Mouse (Mus musculus) layer of hippocampus, adult 18-20 months (tissue): ENCODE results near the gene Lrmda. TPM values are rescaled to one million over a fixed set of nuclear protein-coding genes. Genes with fewer than 3 reads are reported as not detected.
A peak's percentile ranks its signal among the peaks of the same experiment; 100 is the strongest.

Experiments used
- DNase-seq, 2 experiments: peaks; one replicate each; pipeline ENCODE4 v3.0.0; 2022; ENCODE audit warnings: low spot score in 2 of 2
- total RNA-seq, 2 experiments: library from RNA; stranded (reverse); gene quantifications; 2 replicates each; pipeline ENCODE4 v1.2.3; 2021

The Lrmda gene
- total RNA-seq, 2 experiments from 2014 or later: 1.1 to 1.3 TPM

DNA sequence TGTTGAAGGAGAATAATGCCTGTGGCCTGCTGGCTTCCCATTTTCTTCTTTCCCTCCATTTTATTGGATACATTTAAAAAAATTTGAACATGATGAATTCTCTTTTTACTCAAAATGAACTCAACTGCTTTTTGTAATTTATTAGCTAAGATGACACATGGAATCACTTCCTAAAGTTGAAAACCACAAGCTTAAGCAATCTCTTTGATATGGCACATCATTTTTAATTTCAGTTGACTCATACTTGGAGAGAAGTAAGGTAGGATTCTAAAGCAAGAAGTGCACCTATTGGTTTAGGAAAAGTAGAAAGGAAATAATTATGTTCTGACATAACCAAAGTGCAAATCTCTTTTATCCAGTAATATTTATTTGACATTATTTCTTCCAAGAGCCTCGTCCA lies 992.5 kb downstream of the Lrmda start:
- DNase-seq: no peak

DNA sequence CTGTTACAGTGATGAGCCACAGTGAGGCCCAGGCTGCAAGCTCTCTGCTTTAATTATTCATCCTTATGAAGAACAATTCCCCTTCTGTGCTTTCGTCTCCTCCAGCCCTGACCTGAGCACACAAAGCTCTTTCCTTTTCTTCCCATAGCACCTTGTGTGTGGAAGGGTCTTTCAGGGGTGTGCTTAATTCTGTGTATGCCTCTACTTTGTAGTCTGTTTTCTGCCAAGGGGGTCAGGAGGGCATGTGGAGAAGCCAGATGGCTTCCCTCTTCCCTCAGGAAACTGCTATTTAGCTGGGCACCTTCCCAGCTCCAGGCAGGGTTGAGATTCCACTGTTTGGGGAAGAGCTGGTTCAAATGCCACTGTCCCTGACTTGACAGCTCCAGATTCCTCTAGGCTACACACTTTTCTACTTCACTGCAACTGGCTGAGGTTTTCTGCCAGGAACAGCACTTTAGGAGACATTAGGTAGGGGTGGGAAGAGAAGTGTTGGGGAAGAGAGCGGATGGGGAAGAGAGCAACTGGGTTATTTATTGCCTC lies 995.3 kb downstream of the Lrmda start:
- DNase-seq: no peak

DNA sequence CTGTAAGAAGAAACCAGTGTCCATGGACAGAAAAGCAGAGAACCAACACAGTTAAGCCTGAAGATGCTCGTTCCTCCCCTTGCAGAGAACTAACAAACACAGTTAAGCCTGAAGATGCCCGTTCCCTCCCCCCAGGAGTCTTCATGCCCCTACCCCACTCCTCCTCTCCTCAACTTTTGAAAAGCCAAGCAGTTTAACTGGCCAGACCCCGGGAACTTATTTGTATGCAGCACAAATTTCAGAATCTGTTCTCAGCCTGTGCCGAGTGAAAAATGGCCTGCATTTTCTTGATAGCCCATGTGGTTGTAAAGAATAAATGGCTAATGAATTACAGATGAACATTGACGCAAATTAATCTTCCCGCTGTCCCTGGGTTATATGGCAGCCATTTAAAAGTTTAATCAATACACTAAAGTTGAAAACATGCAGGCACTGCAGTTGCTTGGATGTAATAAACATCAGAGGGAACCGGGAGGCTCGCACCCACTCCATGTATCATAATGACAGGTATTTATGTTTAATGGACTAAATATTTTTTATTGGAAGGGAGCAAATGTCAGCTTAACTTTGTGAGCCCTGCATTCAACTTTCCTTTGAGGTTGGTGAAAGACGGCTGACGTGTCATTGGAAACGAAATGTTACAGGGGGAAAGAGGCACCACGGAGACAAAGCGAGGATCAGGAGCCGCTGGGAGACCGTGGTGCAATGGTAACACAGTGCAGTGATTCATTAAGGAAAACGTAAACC lies 996.0 kb downstream of the Lrmda start:
- DNase-seq: no peak

DNA sequence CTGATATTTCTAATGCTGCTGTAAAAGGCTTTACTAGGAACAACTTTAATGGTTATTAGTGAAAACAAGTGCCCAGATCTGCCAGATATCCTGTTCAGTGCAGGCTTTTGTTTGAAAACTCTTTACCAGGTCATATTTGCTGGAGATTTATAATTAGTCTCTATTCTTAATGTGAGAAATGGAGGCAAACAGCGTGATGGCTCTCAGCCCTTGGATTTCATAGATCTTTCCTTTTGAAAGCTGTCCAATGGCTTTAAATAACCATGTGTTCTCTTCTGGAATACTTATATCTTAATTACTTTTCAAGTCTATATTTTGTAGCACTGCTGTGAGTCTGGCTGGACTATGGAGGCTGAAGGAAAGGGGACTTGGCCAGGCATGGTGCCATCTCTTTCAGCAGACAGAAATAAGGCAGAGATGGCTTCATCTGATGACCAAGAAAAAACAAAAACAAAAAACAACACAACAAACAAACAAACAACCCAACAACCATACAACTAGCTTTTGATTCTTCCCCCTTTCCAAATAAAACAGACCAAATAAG lies 996.6 kb downstream of the Lrmda start:
- DNase-seq: no peak

DNA sequence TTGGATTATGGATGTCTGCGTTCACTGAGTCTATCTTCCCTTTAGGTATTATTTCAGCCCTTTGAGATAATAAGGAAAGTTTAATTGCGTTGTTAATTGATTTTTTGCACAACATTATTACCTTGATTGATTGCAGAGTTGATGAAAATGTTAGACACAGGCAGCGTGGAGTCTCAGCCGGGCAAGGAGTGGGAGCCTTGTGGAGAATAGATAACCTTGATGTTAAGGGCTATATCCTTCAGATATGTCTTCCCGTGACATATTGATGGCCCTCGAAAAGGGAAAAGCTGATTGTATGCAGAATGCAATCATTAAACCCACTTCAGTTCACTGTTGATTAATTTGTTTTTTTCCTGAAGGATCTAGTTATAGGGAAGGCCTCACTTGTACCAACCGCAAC lies 1021.5 kb downstream of the Lrmda start:
- DNase-seq: no peak

DNA sequence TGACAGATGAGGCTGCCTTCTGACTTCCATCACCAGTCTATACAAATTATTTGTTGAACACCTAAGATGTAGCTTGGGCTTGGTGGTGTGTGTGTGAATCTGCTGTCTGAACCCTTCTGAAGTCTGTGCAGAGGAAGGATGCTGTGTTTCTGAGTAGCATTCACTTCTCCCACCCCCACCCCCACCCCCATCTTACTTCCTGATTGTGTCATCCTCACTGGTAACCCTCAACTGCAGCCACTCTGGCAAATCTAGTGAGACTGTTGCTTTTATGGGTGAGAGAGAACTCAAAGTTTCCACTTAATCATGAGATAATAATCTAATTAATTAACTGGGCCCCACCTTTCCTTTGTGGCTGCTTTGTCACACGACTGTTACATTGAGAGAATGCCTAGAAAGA lies 1025.8 kb downstream of the Lrmda start:
- DNase-seq: no peak

DNA sequence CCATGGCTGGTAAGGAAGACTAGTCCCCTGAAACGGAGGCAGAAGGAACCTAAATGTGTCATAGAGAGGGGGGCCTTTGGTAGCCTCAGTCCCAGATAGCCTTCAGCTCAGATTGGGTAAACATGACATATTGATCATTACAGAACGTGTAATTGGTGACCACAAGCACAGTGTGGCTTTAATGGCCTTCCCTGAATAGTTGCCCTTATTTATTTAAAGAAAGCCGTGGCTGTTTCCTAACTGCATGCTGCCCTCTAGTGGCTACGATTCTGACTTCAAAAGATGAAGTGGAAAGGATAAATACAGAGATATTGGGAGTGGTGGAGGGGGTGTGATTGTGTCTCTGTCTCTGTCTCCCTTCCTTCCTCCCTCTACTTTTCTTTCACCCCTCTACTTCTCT lies 1026.8 kb downstream of the Lrmda start:
- peak; percentile 38 to 86 for DNase-seq

DNA sequence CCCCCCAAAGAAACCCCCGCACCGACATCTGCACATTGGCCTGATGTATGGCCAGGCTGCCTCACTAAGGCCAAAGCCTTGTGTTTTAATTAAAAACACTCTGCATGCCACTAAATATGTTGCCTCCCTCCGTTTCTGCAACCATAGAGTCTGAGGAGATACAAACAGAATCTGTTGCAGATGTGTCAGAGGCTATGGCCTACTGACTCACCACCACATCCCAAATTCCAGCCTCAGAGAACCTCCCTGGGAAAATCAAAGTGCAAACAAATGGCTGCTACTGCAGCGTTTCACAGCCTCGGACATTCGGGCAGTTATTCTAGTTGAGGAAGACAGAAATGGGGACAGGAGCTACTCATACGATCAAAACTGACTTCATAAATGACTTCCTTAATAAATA lies 1031.9 kb downstream of the Lrmda start:
- DNase-seq: no peak

DNA sequence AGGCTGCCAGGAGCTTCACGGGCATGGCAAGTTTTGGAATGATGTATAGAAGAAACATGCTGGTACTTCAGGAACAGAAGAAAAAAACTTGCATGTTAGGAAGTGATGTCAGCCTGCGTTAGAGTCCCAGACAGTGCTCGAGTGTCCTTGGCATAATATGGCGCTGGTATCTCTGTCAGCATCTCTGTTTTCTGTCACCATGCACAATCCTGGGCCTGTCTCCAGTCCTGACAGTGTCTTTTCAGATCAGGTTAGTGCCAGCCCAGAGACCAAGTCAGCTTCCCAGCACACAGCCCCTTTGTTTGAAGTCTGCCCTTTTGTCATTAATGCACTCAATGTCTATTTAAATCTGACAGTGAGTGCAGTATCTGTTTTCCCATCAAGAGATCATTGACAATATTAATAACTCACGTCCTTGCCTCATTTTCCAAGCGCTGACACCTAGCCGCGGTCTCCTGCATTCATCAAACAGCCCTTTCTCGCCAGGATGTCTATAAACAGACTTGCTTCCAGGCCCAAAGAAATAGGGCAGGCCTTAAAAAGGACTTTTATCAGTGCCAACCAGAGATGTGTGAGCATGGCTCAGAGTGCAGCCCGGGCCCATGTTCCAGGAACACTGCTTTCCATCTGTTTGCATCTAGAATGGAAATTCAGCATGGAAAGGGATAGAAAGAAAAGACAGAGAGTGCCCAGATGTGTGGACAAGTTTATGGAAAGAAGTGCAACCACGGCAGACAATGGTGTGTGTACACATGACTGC lies 1033.5 kb downstream of the Lrmda start:
- peak in 1 of 2 experiments; percentile 6 for DNase-seq

DNA sequence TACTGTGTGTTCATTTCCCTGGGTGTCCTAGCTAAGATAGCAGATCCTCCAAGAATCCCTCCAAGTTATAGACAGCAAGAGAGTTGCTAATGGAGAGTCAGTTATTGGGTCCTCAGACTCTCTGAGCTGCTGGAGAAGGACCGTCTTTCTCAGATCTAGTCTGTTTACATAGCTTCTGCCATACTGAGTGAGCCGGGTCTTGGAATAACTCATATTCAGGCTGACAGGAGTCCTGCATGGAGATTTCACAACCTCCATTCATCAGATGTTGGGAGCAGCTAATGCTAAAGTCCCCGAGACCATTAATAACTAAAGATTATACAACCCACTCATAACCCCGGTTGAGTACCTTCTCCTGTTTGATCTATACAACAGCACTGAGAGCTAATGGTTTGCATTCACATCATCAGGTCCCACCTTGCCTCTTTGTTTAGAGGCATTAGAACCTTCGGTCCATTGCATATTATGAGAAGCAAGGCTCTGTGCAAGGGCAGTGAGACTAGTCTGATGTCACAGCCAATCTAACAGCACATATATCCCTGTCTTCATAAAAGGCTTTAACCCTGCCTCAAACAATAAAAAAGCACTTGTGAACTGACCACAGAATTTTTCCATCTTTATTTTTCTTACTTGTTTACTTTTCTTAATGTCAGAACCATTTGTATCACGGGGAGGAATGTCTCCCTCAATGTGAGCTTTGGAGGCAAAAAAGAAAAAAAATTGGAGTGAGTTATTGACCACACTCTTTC lies 1037.9 kb downstream of the Lrmda start:
- DNase-seq: no peak

DNA sequence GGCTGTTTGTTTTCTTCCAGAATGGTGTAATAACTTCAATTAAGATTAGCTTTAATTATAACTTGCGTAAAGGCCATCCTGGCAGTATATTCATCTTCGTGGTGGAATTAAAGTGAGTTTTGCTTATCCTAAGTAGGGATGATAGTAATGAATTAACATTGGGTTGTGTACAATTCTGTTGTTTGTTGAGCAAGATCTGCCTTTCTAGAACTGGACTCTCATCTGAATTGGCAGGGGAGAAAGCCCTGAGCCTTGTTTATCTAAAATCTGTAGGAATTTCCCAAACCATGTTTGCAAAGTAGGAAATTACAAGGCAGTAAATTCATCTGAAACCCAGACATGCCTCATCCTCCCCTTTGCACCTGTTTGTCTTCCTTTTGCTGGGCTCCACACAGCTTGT lies 1038.5 kb downstream of the Lrmda start:
- DNase-seq: no peak

DNA sequence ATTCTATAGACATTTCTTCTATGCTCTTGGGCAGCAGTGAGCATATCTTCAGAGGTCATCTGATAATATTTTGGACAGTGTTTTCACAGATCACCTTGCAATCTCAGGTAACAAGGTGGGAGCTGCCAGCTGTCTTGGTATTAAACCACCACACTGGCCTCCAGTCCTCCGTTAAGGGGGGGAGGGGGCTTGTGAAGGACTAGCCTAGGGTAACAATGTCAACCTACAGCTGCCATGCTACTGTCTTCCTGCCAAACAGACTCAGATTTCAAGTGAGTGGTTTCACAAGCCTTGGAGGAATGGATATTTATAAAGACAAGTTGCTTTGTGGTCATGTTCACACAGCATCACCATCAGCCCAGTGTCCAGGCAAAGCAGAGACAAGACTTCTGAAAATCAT lies 1059.2 kb downstream of the Lrmda start:
- no peak for DNase-seq

DNA sequence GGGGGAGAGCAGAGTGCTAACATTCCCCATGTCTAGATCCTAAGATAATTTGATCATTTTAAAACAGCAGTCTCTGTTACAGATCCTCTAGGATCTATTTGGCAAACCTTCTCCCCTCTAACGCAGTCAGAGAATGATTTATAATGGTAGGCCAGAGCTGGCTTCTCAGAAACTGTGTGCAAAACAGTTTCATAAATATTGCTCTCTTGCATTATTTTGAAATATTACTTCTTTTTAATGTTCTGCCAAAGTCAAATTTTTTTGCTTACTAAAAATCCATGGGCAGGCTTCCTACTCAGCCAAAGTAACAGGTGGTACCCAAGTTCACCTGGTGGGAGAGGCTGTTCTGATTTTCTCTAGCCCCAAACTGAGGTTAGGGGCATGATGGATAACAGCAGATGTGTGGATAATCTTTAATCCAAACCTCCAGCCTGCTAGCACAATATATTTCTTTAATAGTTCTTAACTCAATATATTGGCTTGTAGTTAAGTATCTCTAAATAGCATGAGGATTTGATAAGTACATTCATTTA lies 1064.8 kb downstream of the Lrmda start:
- DNase-seq: no peak

DNA sequence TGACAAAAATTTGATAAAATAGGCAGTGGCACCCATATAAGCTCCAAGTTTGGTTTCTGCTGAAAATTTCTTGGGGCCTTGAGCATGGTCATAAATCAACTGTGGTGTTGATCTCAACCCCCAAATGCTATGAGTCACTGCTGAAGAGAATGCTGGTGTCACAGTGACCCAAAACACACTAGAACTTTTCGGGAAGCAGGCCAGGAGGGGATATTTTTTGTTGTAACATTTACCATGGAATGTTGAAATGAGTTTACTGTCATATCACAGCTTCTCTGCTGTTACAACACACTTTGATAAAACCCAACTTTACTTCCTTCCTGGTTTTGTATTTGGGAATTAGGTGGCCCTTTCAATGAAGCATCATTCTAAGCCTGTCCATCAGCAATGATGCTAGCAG lies 1065.3 kb downstream of the Lrmda start:
- DNase-seq: no peak

DNA sequence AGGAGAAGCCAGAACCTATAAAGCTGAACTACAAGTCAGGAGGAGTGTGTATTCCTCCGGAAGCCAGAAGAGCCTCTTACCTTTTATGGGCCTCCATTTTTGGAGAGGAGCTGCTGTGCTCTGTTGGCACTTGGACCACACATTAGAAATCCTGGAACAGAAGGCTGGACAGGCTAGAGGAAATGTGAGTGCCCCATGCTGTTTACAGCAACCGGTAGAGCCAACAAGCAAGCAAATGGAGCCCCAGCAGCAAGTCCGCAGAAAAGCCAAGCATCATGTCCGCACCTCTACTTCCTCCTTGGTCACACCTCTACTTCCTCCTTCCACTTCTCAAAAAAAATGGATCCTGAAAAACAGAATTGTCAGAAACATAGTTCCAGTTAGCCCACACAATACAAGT lies 1073.8 kb downstream of the Lrmda start:
- no peak for DNase-seq

DNA sequence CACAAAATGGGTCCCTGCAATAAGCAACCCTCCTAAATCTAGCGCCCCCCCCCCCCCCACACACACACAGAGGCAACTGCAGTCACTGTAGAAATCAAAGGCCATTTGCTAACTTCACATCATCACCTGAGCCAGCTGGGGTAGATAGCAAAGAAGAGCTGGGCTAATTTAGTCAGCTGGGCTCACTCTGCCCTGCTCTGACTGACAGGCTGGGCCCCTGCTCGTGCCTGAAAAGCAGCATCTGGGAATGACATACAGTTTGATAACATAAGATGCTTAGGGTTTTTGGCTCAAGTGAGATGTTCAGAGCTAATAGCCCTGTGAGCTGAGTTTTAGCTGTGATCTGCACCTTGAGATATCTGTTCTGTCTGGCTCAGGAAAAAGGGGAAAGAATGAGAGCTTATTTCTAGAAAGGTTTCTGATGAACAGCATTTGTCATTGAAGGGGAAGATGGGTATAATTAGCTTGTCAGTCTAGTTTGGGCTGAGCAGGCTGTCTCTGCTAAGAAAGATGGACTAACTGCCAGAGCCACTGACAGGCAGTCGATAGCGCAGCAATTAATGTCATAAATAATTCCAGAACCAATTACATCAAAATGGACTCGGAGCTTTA lies 1075.1 kb downstream of the Lrmda start:
- DNase-seq: no peak

DNA sequence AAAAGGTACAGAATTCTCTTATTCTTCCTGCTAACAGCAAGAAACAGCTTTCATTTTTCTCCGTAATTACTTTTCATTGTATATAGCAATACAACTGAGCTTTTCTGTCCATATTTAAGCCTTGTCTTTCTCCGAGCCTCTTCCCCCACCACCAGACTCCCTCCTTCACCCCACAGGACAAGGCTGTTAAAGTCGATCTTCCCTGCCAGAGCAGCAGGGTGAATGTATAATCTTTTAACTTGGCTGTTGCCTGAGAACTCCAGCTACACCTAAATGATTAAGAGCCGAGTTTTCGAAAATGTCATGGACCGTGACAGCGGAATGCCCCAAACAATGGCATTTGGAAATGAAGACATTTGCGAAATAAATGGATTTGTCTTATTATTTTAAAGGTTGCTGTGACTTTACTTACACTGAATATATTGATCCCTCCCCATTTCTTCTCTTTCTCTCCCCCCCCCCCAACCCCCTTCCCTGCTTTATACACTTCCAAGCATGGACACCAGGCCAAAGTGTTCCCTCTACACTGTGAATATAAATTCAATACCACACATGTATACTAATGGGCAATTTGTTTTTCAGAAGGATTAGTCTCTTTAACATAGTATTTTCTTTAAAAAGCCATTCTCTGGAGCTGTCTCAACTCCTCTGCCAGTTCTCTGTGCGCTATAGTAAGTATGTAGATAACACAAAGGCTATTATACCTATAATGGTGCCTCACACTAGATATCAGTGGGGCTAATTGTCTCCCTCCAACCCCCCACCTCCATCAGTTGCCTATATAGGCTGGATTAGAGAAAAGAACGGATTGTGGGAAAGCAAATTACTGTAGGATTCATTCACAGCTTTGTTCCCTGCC lies 1075.9 kb downstream of the Lrmda start:
- no peak for DNase-seq

DNA sequence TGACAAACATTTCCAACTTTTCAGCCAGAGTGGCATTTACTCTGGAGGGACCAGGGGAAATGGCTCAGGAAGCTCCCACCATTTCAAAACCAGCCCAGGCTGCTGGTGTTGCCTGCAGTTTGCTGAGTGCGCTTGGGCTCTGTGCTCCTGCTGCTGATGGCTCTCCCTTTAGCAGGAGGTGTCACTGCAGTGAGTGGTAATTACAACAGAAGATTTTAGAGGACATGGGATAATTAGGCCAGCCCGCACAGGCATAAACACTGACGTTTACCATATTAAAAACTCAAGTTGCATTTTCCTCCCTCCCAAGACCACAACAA lies 1076.5 kb downstream of the Lrmda start:
- DNase-seq: no peak

DNA sequence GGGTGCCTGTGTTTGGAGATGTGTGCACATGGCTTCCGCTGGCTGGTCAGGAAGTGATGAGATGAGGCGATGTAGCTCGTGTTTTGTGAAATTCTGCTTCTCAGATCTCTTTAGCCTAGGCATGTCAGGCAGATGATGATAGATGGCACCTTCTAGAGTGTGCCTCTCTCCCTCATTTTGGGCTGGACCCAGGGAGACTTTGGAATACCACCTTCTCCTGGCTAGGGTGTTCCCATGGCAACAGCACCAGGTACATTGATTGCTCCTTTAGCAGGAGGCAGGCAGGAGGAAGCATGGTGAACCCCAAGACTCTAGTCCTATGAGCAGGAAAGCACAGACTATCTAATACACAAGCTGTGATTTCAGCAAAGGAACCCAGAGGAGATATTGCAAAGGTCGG lies 1076.9 kb downstream of the Lrmda start:
- DNase-seq: no peak
